Mouse (Mus musculus) layer of hippocampus, adult 8-10 months (tissue): ENCODE measurements around the gene Ncstn. TPM values are rescaled to one million over a fixed set of nuclear protein-coding genes. Genes with fewer than 3 reads are reported as not detected.

ENCODE experiments used
- DNase-seq, 2 experiments: peaks; one replicate each; pipeline ENCODE4 v3.0.0; 2022; ENCODE audit warnings: low spot score in 2 of 2
- total RNA-seq, 4 experiments: library from RNA; stranded (reverse); gene quantifications; 2 replicates each; pipeline ENCODE4 v1.2.4; 2022

The Ncstn gene
- total RNA-seq, 4 experiments from 2014 or later, result 63.2 to 72.4 (median 66.6) TPM

DNA sequence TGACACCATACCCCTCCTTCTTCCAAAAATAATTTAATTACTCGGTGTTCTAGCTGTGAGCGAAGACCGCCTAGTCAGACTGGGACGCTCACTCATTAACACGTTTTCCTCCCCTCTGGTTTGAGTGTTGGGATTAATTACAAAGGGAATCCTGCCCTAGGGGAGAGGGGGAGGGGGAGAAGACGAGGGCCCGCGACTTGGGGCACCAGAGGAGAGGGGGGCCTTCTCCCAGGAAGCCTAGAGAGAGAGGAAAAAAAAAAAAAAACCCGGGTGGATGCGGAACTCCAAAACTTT is 54.8 kb downstream of the Ncstn start:
- DNase-seq, result no peak

DNA sequence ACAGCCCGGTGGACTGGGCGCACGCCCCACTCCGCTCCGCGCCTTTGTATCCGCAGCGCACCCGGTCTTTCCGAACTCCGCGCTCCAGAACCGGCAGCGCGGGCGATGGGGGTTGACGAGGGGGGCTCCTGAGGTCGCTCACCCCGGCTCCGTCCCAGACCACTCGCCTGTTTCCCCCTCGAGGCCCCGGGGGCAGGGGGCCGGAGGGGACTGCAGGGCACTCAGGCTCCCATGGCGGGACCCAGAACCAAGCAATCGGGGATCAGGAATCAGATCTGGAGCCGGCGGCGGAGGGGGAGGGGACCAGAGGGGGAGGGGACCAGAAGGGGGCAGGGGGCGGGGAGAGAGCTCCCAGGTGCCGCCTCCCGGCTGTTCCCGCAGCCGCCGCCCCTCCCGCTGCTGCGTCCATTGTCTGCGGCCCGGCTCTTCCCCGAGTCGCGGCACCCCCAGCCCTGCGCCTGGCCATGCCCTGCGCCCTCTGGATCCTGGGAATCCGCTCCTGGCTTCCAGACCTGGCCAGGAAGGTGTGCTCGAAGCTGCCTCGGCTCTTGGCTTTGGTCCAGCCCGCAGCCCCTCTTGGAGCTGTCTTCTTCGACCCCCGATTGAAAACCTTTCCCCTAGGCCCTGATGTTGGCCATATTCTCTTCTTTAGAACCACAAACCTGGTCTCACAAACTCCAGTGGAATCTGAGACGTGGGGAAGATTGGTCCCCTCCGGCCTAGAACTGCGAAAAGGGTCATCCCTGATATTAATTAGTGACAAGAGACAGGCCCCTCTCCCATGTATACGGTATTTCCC is 55.4 kb downstream of the Ncstn start:
- DNase-seq, result peak; percentile 66 to 76

DNA sequence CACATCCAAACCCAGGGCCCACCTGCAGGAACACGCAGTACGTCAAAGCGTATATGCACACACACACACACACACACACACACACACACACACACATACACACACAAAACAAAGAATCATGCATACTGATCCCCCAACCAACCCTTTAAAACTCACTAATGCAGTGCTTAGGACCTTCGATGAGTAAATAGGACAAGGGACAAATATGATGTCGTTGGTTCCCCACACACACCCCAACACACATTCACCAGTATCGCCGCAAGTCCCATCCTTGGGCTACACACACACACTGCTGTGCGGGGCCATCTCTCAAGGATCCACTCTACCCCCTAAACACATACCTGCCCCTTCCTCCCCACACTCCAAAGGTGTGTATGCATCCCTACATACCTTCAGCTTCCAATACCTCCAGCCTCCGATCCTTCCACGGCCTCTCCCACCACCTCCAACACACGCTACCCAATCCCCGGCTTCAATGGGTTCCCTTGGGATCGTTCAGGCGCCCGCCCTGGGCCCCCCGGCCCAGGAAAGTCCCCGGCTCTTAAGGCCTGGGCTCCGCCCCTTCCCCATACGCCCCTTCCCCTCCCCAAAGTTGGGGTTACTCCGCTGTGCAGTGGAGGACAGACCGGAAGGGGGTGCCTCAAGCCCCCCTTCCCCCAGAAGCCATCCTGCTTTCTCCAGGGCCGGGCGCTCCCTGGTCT is 56.2 kb downstream of the Ncstn start:
- no peak for DNase-seq

DNA sequence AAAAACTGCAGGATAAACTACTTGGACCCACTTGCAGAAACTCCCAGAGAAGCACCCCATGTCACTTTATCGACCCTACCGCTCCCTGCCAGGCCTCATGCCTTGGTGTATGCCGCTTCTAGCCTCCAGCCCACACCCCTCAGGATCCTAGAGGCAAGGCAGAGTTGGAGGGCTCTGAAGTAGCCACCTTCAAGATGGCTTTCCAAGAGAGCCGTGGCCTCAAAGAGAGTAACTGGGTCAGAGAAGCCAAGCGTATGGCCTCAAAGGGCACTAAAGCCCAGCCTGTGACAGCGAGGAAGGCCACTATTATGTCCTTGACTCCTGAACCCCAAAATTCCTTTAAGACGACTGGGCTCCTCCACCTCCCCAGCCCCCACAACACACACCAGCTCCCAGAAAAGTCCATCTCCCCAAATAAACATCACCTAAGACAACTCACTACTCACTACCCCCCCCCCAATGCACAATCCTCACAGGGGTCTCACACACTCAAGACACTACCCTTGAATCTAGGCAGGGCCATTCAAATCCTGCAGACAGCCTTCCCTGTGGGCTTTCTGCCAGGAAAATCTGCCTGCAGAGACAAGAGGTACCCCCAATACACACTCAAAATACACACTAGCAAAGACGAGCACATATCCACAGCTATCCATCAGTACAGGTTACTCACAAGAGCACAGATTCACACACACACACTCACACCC is 57.2 kb downstream of the Ncstn start:
- no peak for DNase-seq

DNA sequence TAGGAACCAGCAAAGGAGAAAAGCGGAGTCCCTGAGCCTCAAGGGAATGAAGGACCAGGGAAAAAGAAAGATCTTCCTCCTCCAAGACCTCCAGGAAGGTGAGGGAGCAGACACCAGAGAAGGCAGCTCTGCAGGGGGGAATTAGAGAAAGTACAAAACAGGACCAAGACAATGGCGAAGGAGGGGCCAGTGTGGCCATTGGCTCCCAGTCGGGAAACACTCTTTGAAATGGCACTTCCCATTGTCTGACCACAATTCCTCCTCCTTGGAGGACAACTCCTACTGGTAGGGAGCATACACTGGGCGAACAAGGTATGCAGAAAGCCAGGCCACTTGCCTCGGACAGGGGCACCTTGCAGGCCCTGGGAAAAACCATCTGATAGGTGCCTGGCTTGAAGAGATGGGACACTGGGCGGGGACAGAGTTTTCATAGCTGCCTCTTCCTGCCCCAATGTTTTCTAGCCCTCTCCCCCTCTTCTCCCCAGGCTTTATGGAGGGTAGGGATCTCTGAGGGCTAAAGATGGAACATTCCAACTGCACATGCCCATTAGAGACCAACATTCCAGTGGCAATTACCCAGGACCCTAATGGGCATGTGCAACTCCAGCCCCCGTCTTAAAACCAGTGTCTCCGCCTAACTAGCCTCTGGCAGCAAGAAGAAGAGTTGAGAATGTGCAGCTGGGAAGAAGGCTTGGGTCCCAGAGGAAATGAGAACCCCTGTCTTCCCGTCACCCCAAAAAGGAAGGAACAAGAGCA is 58.3 kb downstream of the Ncstn start:
- DNase-seq, result no peak

DNA sequence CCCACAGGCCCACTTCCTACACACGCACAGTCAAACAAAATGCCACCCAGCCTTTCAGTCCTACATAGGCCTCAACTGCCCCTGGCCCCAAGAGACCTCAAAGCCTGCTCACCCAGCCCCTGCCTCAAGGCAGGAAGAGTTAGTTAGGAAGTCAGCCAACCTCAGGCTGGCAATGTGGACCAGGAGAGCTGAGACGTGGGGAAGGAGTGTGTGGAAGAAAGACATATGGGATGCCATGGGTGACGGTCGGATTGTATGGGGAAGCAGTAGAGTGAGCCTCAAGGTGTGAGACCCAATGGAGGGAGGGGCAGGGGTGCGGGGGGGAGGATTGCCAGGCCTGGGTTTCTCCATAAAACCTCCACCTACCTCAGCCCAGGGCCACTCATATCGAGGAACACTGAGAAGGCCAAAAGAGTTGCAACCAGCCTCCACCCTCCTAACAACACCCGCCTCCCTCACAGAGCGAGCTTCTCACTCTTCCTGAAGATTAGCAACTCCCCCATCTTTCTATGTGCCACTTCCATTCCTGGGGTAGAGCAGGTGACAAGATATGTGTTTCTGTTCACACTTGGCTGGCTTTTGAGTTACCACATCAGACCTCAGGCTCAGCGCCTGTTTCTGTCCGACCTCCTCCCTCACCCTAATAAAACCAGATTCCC is 62.6 kb downstream of the Ncstn start:
- DNase-seq, result no peak

DNA sequence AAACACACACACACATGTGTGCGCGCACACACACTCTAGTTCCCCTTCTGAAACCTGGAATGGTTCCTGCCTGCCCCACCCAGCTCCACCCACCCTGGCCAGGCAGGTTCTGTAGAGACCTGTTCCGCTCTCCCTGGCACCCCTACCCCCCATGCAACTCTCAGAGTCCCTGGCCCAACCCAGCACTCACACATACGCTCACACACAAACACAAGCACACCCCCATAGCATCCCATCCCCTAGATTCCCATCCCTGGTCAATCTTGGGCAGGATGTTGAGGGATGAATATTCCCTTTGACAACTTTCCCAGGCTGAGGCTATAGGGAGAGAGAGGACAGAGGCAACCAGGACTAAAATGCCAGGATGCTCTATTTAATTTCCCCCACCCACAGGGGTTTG is 63.3 kb downstream of the Ncstn start:
- DNase-seq, result no peak

DNA sequence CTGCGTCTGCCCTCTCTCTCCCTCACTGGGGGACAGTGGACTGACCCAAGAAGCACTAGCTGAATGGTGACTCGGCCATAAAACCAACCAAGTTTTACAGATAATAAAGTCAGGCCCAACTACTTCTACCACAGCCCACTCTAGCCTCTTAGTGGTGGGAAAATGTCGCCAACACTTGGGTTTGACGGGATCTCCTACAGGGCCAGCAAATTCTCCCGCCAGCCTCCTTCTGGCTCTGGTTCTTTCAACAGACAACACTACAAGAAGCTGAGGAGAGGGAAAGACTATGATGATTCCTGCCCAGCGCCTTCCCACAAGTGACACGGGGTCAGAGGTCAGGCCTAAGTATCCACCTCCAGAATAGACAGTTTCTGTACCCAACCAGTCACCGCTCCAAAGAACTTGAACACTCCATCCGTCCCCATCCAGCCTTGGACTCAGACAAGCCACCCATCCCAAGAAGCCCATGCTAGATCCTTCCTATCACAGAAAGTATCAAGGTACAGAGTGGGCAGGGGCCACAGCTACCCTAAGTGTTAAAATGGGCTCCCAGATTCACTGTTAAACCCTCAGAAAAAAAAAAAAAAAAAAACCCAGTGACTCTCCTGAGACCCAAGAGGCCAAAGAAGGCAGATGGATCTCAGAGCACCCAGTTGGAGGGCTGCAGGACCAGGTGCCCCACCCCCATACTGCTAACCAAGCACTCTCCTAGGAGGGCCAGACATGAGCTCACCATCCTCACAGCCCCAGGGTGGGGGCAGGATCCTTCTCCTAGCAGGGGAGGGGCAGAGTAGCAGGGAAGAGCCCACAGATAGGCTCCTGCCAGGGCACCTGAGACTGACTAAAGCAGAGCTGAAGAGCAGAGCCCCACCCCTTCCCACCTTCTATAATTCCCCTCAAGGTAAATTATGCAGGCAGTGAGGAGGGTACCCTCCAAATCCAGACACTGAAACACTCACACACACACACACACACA is 64.0 kb downstream of the Ncstn start:
- DNase-seq, result no peak

DNA sequence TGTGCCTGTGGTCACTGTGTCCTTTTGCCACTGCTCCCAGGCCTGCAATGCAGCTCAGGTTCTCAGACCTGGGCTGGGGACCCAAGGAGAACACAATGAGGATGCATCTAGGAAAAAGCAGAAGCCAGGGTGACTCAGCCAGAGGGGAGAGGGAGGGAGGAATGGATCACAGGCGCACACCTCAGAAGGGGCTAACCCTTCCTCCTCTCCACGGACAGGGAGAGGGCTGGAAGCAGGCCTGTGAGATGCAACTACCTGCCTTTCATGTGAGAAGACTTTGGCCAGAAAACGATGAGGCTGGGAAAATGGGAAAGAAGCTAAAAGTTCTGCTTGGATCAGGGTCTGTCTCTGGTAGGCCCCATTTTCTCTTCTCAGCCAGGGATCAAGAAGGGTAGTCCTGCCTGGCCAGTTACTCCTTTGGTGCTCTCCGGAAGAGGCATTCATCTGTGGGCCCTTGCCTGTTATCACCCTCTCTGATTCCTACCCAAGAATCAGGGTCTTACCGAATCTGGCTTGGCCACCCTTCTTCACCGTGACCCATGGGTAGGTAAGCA is 65.0 kb downstream of the Ncstn start:
- DNase-seq, result no peak

DNA sequence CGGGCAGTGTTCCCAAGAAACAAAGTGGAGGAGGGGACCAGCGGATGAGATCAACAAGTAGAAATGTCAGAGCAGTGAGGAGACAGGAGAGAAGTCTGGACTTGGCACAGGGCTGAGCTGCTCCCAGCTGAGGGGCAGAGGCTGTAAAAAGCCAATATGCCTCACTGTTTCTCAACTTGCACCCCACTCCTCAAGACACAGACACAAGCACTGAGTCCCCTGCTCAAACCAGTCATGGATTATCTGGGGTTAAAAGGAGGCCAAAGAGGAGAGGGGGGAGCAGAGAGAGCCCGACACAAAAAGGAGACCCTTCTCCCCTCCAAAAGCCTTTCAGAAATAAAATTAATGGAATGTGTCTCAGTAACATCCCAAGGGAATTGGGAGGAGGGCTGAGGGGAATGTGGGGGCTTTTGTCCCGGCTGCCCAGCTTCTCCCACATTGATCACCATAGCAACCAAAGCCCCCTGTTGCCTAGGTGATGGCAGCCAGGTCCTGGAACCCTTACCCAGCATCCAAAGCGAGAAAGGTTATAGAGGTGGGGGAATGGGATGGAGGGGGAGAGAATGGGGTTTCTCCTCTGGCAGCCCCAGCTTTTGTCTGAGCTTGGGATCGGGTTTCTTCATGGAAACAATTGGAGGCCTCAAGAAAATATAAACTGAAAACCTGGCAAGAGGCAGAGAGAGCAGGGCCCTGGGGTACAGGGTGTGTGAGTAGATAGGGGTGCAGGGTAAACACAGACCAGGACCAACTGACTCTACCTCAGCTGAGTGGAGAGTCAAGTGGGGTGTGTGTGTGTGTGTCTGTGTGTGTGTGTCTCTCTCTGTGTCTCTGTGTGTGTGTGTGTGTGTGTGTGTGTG is 65.7 kb downstream of the Ncstn start:
- DNase-seq, result no peak

DNA sequence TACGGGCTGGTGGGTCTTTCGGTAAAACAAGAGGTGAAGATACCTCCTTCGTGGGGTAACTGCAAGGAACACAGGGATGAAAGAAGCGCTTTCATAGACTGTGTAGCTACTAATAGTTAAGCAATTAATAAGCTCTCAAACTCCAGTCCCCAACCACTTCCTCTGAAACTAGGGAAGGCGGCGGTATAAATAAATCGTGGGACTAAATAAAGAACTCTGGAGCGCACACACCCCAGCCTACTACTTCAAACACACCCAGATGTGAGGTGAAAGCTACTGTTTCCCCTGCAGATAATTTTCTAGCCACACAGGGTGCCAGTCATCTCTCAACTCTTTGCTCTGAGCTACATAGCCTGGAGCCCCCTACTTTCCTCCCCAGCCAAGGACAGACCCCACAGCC is 66.6 kb downstream of the Ncstn start:
- DNase-seq, result no peak

Other genes starting within 250 kb of the Ncstn start
- 10 to 100 TPM in 2 of 4 experiments, 1 to 10 TPM in 2; 1.9 to 22.4 (median 11.1) TPM for gene Cd84, start 243.1 kb downstream of the Ncstn start, total RNA-seq
- gene Gm10521, start 187.1 kb downstream of the Ncstn start, total RNA-seq, result under 1 TPM in 3 of 4 experiments, not detected in 1; 0.12 to 0.61 (median 0.43) TPM
- gene Slamf6, start 165.3 kb downstream of the Ncstn start, total RNA-seq, result 1 to 10 TPM in 1 of 4 experiments, under 1 TPM in 1, not detected in 2; 0.89 to 1.3 TPM
- 10 to 100 TPM; 11.1 to 16.9 (median 14.8) TPM for gene Vangl2, start 54.4 kb downstream of the Ncstn start, total RNA-seq
- under 1 TPM; 0.58 to 0.98 (median 0.76) TPM for gene Nhlh1, start 25.2 kb downstream of the Ncstn start, total RNA-seq
- gene Copa, start 266 bp downstream of the Ncstn start, total RNA-seq, result 100 to 1,000 TPM; 149 to 159 (median 151) TPM
- 10 to 100 TPM; 86.3 to 97.0 (median 91.7) TPM for gene Pex19, start 44.0 kb upstream of the Ncstn start, total RNA-seq
- gene Dcaf8, start 65.3 kb upstream of the Ncstn start, total RNA-seq, result 100 to 1,000 TPM; 111 to 123 (median 119) TPM
- gene Pea15a, start 124.0 kb upstream of the Ncstn start, total RNA-seq, result 100 to 1,000 TPM; 445 to 463 (median 462) TPM
- gene Casq1, start 137.1 kb upstream of the Ncstn start, total RNA-seq, result under 1 TPM in 3 of 4 experiments, not detected in 1; 0.67 to 0.91 (median 0.78) TPM
- not detected for gene Atp1a4, start 175.6 kb upstream of the Ncstn start, total RNA-seq
- 100 to 1,000 TPM; 226 to 260 (median 236) TPM for gene Igsf8, start 178.8 kb upstream of the Ncstn start, total RNA-seq
- gene Atp1a2, start 215.3 kb upstream of the Ncstn start, total RNA-seq, result 100 to 1,000 TPM; 613 to 678 (median 645) TPM
- 10 to 100 TPM; 66.5 to 88.7 (median 77.5) TPM for gene Kcnj9, start 246.5 kb upstream of the Ncstn start, total RNA-seq